Mouse (Mus musculus) testis, adult 2 months (tissue): ENCODE data around the gene Ppp1r35.

Experiments used
- CTCF ChIP-seq: fragments of 200-500 bp; IDR thresholded peaks from 2 replicates; pipeline ENCODE4 v1.5.1; 2012; ENCODE audit warnings: low read depth, mild to moderate bottlenecking, inconsistent platforms, low read length, moderate library complexity; ENCODE audit not compliant: control insufficient read depth, insufficient read depth, insufficient replicate concordance
- POLR2A ChIP-seq: fragments of 200-500 bp; IDR thresholded peaks from 2 replicates; pipeline ENCODE4 v1.6.1; 2012; ENCODE audit warnings: low read depth, mild to moderate bottlenecking, inconsistent platforms, low read length, moderate library complexity; ENCODE audit not compliant: control insufficient read depth

- TF ChIP-seq CTCF, result no peak
- TF ChIP-seq POLR2A, result no peak
Measured at GRCm38 (mm10) chr5:137746851-137747325, 31.8 kb upstream of the Ppp1r35 start.
